Mouse (Mus musculus) ovary, postnatal 10 days (tissue): ENCODE measurements around the gene Gdf1.

Source experiments
- DNase-seq: peaks from one replicate; pipeline ENCODE4 v3.0.0; 2022; ENCODE audit warnings: low spot score

Gene Gdf1

GRCm38 (mm10) chr8:70329124-70329834, at the start of gene Gdf1:
Gene Gdf1 (plus strand): TSS chr8:70329817.
- DNase-seq, result no peak

GRCm38 (mm10) chr8:70281001-70281400, 48.6 kb upstream of the Gdf1 start:
- DNase-seq, result no peak

DNA sequence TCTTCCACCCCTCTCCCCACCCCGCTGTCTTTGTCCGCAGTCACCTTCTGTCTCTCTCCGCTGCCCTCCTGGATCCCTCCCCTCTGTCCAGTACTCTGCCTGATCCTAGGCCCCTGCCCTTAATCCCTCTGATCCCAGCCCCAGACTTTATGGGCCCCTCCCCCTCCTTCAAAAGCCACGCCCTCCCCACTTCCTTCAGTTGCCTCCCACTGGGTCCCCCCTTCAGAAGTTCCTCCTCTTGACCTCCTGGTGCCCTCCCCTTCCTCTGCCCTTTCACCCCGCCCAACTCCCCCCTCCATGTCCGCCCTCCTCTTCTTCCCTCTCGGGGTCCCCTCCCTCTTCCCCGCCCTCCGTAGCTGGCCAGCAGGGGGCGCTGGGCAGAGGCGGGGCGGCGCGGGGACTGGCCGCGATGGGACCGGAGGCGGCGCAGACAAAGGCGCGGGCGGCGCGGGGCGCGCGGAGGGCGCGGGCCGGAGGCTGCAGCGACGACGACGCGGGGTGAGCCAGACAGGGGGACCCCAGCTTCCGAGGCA, 46.9 kb upstream of the Gdf1 start, which contains the start of gene Homer3:
Homer3 (plus strand) TSS at position 225 of the 533 bp plus-strand sequence.
- peak; percentile 87 for DNase-seq

GRCm38 (mm10) chr8:70283136-70284077, 46.2 kb upstream of the Gdf1 start:
- no peak for DNase-seq

DNA sequence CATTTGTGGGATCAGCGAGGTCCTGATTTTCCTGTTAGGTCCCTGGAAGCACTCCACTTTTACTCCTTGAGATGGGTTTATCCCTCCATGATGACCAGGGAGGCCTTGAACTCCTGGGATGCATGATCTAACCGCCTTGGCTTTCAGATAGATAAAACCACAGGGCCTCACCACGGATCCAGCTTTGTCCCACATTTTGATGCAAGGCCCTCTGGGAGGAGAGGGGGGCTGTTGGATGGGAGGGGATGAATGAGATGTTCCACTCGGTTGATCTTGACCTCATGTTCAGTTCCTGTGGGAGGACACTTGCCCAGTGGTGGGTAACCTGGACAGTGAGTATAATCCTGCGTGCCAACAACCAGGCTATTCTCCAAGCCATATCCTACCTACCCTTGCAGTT, 45.2 kb upstream of the Gdf1 start:
- no peak for DNase-seq

- DNase-seq, result no peak
Observed at GRCm38 (mm10) chr8:70285304-70285703, 44.3 kb upstream of the Gdf1 start.

DNA sequence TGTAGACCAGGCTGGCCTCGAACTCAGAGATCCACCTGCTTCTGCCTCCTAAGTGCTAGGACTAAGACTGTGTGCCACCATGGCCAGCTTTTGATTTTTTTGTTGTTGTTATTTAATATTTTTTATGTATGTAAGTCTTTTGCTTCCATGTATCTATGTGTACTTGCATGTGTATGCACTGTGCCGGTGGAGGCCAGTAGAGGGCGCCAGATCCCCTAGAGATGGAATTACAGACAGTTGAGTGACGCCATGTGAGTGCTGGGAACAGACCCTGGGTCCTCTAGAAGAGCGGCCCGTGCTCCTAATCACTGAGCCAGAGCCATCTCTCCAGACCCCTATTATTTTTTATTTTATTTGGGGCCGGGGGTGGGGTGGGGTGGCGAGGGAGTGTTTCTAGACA, 42.9 kb upstream of the Gdf1 start:
- DNase-seq, result no peak

DNA sequence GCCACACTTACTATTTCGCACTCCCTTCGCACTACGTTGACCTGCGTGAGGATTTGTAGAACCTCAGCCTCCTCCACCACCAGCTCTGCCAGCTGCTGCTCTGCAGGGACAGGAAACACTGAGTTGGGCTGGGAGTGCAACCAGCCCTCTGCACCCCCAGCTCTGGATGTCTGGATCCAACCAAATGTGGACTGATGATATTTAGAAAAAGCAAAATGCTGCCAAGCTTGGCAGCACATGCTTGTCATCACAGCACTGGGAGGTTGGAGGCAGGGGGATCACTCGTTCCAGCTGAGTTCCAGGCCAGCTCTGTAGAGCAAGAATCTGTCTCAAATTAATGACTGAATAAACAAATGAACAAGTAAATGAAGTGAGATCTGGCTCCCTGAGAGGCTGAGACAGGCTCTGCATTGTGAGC, 35.6 kb upstream of the Gdf1 start:
- no peak for DNase-seq

GRCm38 (mm10) chr8:70300881-70301280, 28.7 kb upstream of the Gdf1 start:
- no peak for DNase-seq

GRCm38 (mm10) chr8:70302358-70302890, 27.2 kb upstream of the Gdf1 start, which contains the start of the genes Ddx49 and Cope:
Gene Ddx49 (minus strand): TSS chr8:70302489.
Gene Cope (plus strand): TSS chr8:70302518.
- DNase-seq, result peak; percentile 89

GRCm38 (mm10) chr8:70302901-70303300, 26.7 kb upstream of the Gdf1 start:
- DNase-seq, result no peak

DNA sequence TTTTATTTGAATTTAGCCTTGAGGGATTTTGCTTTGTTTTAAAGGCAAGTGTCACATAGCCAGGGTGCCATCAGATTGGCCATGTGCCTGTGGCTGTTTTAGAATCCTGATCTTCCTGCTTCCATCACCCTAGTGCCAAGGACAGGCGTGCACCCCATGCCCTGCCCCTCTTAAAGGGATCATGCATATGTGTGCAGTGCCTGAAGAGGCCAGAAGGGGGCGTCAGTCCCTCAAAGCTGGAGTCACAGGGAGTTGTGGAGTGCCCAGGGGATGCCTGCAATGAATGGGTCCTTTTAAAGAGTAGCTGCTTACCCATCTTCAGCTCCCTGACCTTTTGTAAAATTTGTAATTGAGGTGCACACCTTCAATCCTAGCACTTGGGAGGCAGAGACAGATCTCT, 20.3 kb upstream of the Gdf1 start:
- no peak for DNase-seq

GRCm38 (mm10) chr8:70313399-70313798, 16.2 kb upstream of the Gdf1 start:
- no peak for DNase-seq

DNA sequence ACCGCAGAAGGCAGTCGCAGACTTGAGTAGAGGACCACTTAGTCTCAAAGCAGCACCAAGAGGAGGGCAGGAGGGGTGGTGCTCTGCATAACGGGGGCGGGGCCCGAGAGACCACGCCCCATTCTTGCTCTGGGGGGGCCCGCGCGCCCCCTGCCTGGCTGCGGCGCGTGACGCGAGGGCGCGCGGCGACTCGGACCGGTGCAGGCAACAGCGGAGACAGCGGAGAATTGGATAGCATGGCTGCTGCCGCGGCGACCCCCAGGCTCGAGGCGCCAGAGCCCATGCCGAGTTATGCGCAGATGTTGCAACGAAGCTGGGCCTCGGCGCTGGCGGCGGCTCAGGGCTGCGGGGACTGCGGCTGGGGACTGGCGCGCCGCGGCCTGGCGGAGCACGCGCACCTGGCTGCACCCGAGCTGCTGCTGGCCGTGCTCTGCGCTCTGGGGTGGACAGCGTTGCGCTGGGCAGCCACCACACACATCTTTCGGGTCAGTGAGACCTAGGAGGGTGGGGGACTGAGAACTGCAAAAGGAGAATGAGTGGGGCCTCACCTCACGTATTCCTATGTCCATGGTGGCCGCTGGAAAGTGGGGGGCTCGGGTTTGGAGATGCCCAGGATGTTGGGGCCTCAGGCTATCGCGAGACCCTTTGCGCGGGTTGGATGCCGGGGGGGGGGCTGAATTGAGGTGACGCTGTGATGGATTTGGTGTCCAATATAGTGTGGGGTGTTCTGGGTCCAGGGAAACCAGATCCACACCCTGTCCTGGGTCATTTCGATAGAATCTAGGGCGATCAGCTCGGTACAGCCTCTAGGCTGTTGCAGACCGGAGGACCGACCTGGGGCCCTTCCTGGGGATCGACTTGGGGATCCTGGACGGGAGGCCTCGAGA, 13.8 kb upstream of the Gdf1 start, which contains the start of gene Cers1:
Cers1 (plus strand) TSS at position 152 of the 887 bp plus-strand sequence.
- no peak for DNase-seq

GRCm38 (mm10) chr8:70316511-70317504, 12.8 kb upstream of the Gdf1 start:
- DNase-seq, result no peak

- DNase-seq, result no peak
Observed at GRCm38 (mm10) chr8:70317872-70318271, 11.7 kb upstream of the Gdf1 start.

DNA sequence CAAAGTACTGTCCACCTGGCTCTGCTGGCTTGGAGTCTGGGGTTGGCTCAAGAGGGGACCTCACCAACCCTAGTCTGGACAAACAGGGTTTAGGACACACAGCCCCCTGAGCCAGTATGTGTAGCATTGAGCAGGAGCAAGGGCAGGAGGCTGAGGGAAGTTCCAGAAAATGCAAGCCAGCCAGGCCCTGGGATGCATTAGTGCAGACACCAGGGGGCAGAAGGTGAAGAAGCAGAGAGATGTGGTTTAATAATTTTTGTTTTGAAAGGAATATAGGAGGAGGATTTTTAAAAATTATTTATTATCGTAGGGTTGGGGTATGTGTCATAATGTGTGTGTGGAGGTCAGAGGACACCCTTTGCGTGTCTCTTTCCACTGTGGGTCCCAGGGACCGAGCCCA, 5.9 kb upstream of the Gdf1 start:
- no peak for DNase-seq

GRCm38 (mm10) chr8:70327512-70327911, 2.1 kb upstream of the Gdf1 start:
- DNase-seq, result no peak

DNA sequence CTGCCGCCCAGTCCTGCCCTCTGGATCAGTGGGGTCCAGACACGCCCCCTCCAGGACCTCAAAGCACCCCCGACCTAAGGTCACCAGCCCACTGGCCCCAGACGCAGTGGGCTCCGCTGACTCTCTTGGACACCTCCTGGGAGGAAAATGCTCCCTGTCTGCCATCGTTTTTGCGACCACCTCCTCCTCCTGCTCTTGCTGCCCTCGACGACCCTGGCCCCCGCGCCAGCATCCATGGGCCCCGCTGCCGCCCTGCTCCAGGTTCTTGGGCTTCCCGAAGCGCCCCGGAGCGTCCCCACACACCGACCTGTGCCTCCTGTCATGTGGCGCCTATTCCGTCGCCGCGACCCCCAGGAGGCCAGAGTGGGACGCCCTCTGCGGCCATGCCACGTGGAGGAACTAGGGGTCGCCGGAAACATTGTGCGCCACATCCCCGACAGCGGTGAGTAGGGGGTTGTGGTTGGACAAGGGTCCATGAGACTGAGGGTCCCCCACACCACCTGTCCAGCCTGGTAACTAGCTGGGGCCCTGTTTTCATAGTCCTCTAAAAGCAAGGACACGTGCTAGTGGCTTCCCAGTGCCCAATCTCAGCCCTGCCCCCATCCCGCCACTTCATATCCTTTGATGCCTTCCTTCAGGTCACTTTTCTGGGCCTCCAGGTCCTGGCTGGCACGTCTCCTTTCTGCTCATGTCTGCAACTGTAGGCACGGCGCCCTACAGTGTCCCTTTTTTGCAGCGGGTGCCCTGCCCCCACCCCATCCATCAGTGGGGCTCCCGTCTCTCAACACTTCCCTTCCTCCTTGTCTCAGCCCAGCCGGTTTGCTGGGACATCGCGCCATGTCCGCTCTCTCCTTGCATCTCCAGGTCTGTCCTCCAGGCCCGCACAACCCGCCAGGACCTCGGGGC, 471 bp downstream of the Gdf1 start:
- DNase-seq, result no peak
